17 mouse cellular contexts compared by ENCODE assay signal in the genomic region with DNA sequence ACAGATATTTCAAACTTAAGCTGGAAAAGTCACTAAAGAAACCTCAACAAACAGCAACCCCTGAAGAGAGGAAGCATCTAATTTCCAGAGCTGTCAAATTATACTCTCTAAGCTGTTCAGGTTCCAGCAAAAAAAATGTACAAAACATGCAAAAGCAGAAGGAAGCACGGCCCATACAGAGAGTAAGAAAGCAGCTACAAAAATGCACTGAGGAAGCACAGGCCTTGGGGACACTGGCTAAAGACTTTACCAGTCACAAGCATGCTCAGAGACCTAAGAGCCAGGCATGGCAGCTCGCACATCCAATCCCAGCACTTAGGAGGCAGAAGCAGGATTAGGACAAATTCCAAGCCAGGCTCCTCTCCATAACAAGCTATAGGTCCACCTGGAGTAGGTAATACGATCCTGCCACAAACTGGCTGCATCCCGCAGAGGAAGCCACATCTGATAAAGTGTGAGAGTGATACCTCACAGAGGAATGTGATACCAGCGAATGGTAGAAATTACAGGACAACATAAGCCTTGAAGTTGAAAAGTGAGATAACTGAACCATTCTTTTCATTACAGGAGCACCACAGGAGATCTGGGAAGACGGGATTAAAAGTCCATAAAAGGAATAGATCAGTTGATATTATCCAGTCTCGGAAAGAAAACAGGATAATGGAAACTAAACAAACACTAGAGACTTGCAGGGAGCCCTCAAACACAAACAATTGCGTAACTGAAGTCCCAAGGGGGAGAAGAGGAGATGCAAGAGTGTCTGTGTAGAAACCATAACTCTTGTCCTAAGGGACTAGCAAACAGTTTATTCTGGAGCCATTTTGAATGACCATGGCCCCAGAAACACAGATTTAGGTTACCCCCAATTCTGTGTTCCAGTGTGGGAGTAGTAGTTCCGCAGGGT. TPM values are rescaled to one million over a fixed set of nuclear protein-coding genes. Genes with fewer than 3 reads are reported as not detected.
DNase-seq lines count a peak whose midpoint lies in the region; ATAC-seq and TF ChIP-seq lines count a peak whose summit lies in the region.
"Had no signal": no experiment of that assay in that cellular context is flagged by ENCODE, and none has a peak within 500 bp of the region (broad histone marks: within the 10 kb centered on the region; RNA-seq: fewer than 3 reads in every experiment).

No protein-coding gene starts in this region.

- H3K4me1 ChIP-seq in heart, adult 2 months (ENCODE audit: control insufficient read depth, insufficient read depth, low read length), result peaks cover 17% of the 10 kb centered on the region
- peaks cover 7% of the 10 kb centered on the region; the same call in 1 of the 2 replicates for H3K4me1 ChIP-seq in lung, postnatal 0 days (ENCODE audit: insufficient read depth, low read depth, low read length)
- peaks cover 42% of the 10 kb centered on the region for H3K4me1 ChIP-seq in limb, embryonic 13.5 days
- H3K4me1 ChIP-seq: forebrain, embryonic 15.5 days had no signal

- H3K4me3 ChIP-seq in heart, adult 2 months, result no peak overlapping the region
- no peak overlapping the region for H3K4me3 ChIP-seq in lung, postnatal 0 days (ENCODE audit: low read depth, low read length)
- no peak overlapping the region for H3K4me3 ChIP-seq in limb, embryonic 13.5 days
- H3K4me3 ChIP-seq in layer of hippocampus, adult 2 months, result no peak overlapping the region
- H3K4me3 ChIP-seq: forebrain, embryonic 15.5 days; neural tube, embryonic 12.5 days had no signal

- intact Hi-C loops in heart, adult 2 months (cut with DNase I), result no loop called here

- H3K27me3 ChIP-seq in heart, adult 2 months (ENCODE audit: control insufficient read depth, insufficient read depth, low read length), result no peaks in the 10 kb centered on the region
- no peaks in the 10 kb centered on the region for H3K27me3 ChIP-seq in lung, postnatal 0 days (replicated peaks; ENCODE audit: insufficient read depth, low read length)
- H3K27me3 ChIP-seq in limb, embryonic 13.5 days, result no peaks in the 10 kb centered on the region
- H3K27me3 ChIP-seq: forebrain, embryonic 15.5 days; neural tube, embryonic 12.5 days; Patski had no signal

- no peaks in the 10 kb centered on the region for H3K9me3 ChIP-seq in lung, postnatal 0 days (ENCODE audit: low read length)
- H3K9me3 ChIP-seq in limb, embryonic 13.5 days, result no peaks in the 10 kb centered on the region
- H3K9me3 ChIP-seq: forebrain, embryonic 15.5 days; neural tube, embryonic 12.5 days had no signal

- ATAC-seq in lung, postnatal 0 days, result no peak
- peak; percentile 44; the same call in 1 of the 2 replicates for ATAC-seq in limb, embryonic 13.5 days (ENCODE audit: low FRiP score, low read depth)
- ATAC-seq: forebrain, embryonic 15.5 days; inflammation-experienced regulatory T-cells, adult 6 months; Patski had no signal

- 62% methylated on average over 9 of the region's 9 CpGs for WGBS in heart, adult 2 months
- WGBS in lung, postnatal 0 days, result 40% methylated on average over 9 of the region's 9 CpGs
- 42% methylated on average over 9 of the region's 9 CpGs for WGBS in limb, embryonic 13.5 days

- no peak for TF ChIP-seq POLR2A in heart, adult 2 months (IDR thresholded peaks at IDR 0.05; ENCODE audit: insufficient read depth, low read depth, low read length)

- no peak overlapping the region for H3K4me2 ChIP-seq in lung, postnatal 0 days (replicated peaks; ENCODE audit: low read depth, low read length)
- H3K4me2 ChIP-seq in limb, embryonic 13.5 days (replicated peaks), result no peak overlapping the region
- H3K4me2 ChIP-seq: forebrain, embryonic 15.5 days; liver, embryonic 11.5 days; neural tube, embryonic 12.5 days had no signal

- TF ChIP-seq CTCF in heart, adult 2 months (IDR thresholded peaks at IDR 0.05), result no peak
- TF ChIP-seq CTCF in lung, postnatal 0 days (IDR thresholded peaks at IDR 0.05), result no peak
- no peak for TF ChIP-seq CTCF in layer of hippocampus, adult 2 months (conservative IDR thresholded peaks at IDR 0.05)

- DNase-seq in heart, adult 2 months, result no peak
- DNase-seq in heart, postnatal 4 days, result no peak
- peak; percentile 51 for DNase-seq in lung, postnatal 0 days (ENCODE audit: low spot score)
- DNase-seq in lung, postnatal 14 days, result no peak
- DNase-seq in testis, postnatal 10 days (ENCODE audit: low spot score), result no peak
- no peak for DNase-seq in layer of hippocampus, adult 2 months (ENCODE audit: low spot score in 2 of 2)
- no peak for DNase-seq in urinary bladder, adult 18-20 months (ENCODE audit: low spot score in 2 of 2)
- DNase-seq: adrenal gland, postnatal 10 days; cerebellum, adult 11 months; retina, postnatal 1 day had no signal

- peak overlapping the region; percentile 52 for H3K27ac ChIP-seq in heart, adult 2 months
- peak overlapping the region; percentile 43; the same call in 1 of the 2 replicates for H3K27ac ChIP-seq in lung, postnatal 0 days (ENCODE audit: low read length)
- H3K27ac ChIP-seq in limb, embryonic 13.5 days, result peak overlapping the region; percentile 58; the same call in 1 of the 2 replicates
- H3K27ac ChIP-seq in layer of hippocampus, adult 2 months, result no peak overlapping the region
- H3K27ac ChIP-seq: forebrain, embryonic 15.5 days; neural tube, embryonic 12.5 days had no signal

- H3K36me3 ChIP-seq in heart, adult 2 months (ENCODE audit: control insufficient read depth, insufficient read depth, low read length), result no peaks in the 10 kb centered on the region
- no peaks in the 10 kb centered on the region for H3K36me3 ChIP-seq in lung, postnatal 0 days (ENCODE audit: insufficient read depth, low read length)
- no peaks in the 10 kb centered on the region for H3K36me3 ChIP-seq in limb, embryonic 13.5 days
- H3K36me3 ChIP-seq: forebrain, embryonic 15.5 days; neural tube, embryonic 12.5 days had no signal

- H3K79me2 ChIP-seq in heart, adult 2 months (replicated peaks; ENCODE audit: control insufficient read depth, insufficient read depth, low read length), result no peaks in the 10 kb centered on the region

- no peak for TF ChIP-seq EP300 in heart, adult 2 months (IDR thresholded peaks at IDR 0.05; ENCODE audit: insufficient read depth, low read depth, low read length)
- 0 out of 2 replicates have a peak, but pooled peaks have one; percentile 22 for TF ChIP-seq EP300 in lung, postnatal 0 days (IDR thresholded peaks at IDR 0.05)

- H3K9ac ChIP-seq in heart, adult 2 months (ENCODE audit: low read depth, low read length), result no peak overlapping the region
- no peak overlapping the region for H3K9ac ChIP-seq in lung, postnatal 0 days (replicated peaks; ENCODE audit: low read depth)
- no peak overlapping the region for H3K9ac ChIP-seq in limb, embryonic 13.5 days
- H3K9ac ChIP-seq: forebrain, embryonic 15.5 days; neural tube, embryonic 12.5 days had no signal

RNA-seq across cellular contexts. Expression of gene Spon2, which starts 4.8 kb away (rescaled TPM):
- total RNA-seq in heart, adult 2 months (2021), result 10 to 100 TPM in 1 of 2 experiments, 1 to 10 TPM in 1; 2.6 to 13.7 TPM
- 13.8 and 28.5 TPM in 2 replicates for polyA plus RNA-seq in heart, adult 2 months (2012; rRNA removed)
- 10 to 100 TPM; 56.8 to 62.9 TPM for total RNA-seq in heart, postnatal 4 days (2021)
- polyA plus RNA-seq in lung, postnatal 0 days (2015; fragmentation: Nextera tagmentation; extraction: Ambion mirVana), result 89.5 and 111 TPM in 2 replicates
- 6.8 and 7.4 TPM in 2 replicates for polyA plus RNA-seq in limb, embryonic 13.5 days (2015; fragmentation: Nextera tagmentation; extraction: Ambion mirVana)
- under 1 TPM in 1 of 2 experiments, not detected in 1; 0.34 TPM for total RNA-seq in layer of hippocampus, adult 2 months (2021)
- total RNA-seq: granulocyte monocyte progenitor cell, adult 5-6 weeks had no signal
- polyA plus RNA-seq: inflammation-experienced regulatory T-cells, adult 6 months had no signal

RNA-seq across cellular contexts. Expression of gene Ctbp1, which starts 51.7 kb away (rescaled TPM):
- 100 to 1,000 TPM; 213 to 227 TPM for total RNA-seq in heart, adult 2 months (2021)
- polyA plus RNA-seq in heart, adult 2 months (2012; rRNA removed), result 175 and 178 TPM in 2 replicates
- total RNA-seq in heart, postnatal 4 days (2021), result 100 to 1,000 TPM; 264 to 274 TPM
- 193 and 194 TPM in 2 replicates for polyA plus RNA-seq in lung, postnatal 0 days (2015; fragmentation: Nextera tagmentation; extraction: Ambion mirVana)
- 341 and 368 TPM in 2 replicates for polyA plus RNA-seq in limb, embryonic 13.5 days (2015; fragmentation: Nextera tagmentation; extraction: Ambion mirVana)
- 100 to 1,000 TPM; 285 to 286 TPM for total RNA-seq in layer of hippocampus, adult 2 months (2021)
